Mouse (Mus musculus) left cerebral cortex, postnatal 36 days (tissue): ENCODE results near the gene Slc22a12. TPM values are rescaled to one million over a fixed set of nuclear protein-coding genes. Genes with fewer than 3 reads are reported as not detected.
A peak's percentile ranks its signal among the peaks of the same experiment; 100 is the strongest.

Source experiments
- DNase-seq, 2 experiments: peaks; one replicate each; pipeline ENCODE4 v3.0.0; 2021 to 2022; ENCODE audit warnings: low spot score in 2 of 2, mixed read lengths in 1 of 2
- intact Hi-C: fragments of 180-260 bp; cut with DNase I; formaldehyde crosslinking; loops from one replicate; pipeline ENCODE4 v1.15.1; 2025
- total RNA-seq, 2 experiments: library from RNA; stranded (reverse); gene quantifications; 2 replicates each; pipeline ENCODE4 v1.2.3; 2021

Gene Slc22a12
- total RNA-seq, 2 experiments from 2014 or later: 0.25 to 0.50 TPM

DNA sequence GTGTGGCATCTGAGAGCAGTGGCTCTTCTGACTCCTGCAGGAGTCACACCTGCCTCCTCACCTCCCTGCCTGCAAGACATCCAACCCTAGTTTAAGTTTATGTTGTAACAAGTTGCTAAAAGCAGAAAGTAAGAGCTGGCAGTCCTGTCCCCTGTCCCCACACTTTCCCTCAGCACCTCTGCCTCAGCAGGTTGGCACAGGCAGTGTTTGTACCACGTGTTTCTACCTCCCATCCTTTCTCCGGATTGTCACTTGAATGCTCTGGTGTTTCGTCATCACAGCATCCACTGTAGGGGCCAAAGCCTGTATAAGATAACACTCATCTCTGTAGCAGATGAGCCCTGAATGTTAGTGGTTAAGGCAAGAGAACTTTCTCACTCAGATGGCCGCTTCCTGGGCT is 17.8 kb downstream of the Slc22a12 start:
- intact Hi-C loops: no loop called here
- DNase-seq: no peak

DNA sequence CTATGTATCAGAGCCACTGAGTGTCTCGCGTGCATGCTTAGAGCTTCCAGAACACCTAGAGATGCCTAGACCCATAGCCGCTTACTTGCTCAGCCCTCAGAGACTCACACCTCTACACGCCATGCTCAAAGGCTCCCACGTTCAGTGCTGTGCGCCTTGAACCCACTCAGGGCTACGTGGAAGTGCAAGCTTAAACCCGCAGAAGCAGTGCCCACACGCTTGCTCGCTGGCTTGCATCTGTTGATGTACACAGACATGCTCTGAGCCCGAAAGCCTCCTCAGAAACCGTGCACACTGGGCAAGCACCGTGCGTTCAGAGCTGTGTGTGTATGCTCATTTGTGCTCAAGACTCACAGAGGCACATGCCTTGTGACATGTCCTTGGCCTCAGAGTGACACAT is 20.5 kb downstream of the Slc22a12 start:
- no peak for DNase-seq
- intact Hi-C loops: no loop called here

DNA sequence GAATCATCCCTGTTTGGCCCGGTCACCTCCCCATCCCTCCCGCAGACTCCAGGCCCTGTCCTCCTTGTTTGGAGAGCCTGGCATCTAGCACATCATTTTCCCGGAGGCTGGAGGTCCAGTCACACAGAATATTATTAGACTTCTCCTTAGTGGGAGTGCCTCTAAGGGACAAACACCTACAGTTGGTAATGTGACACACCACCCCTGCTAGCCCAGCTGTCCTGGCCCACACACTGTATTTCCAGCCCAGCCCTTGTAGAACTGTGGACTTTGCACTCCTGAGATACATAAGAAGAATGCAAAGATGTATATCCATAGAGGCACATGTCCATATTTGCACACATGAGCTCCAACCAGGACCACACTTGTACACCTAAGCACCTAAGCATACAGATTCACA is 21.2 kb downstream of the Slc22a12 start:
- intact Hi-C loops: no loop called here
- no peak for DNase-seq

DNA sequence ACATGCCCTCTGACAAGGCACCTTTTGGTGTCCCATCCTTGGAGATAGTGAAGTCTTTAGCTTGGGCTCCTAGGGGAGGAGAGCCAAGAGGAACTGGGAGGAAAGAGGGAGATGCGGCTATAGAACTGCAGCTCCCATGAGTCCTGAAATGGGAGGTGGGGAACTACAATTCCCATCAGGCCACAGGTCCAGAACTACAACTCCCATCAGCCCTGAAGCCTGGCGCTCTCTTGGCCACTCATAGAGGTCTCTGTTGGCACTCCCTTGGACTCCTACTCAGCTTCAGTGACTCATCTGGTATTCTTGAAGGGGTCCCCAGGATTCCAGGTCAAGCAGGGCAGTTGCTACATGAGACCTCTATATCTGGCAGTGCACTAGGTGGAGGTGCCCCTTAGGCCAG is 23.3 kb downstream of the Slc22a12 start:
- DNase-seq: no peak
- intact Hi-C loops: no loop called here

GRCm38 (mm10) chr19:6518601-6519000 is 24.2 kb downstream of the Slc22a12 start:
- DNase-seq: no peak
- intact Hi-C loops: no loop called here

DNA sequence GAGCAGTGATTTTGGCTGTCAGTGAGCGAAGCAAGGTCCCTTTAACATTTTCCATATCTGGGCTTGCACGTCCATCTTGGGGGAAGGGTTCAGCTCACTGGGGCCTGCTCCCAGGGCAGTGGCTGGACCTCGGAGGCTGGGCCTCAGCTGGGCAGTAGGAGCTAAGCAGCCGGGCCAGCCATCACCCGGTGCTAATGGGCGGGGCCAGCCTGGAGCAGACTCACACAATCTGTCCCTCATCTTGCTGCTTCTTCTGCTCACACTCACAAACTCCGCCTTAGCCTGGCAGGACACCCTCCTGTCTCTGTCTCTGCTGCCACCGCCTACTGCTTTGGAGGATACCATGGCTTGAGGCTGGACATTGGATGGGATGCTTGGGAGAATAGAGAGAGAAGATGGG is 26.7 kb downstream of the Slc22a12 start:
- DNase-seq: no peak
- intact Hi-C loops: no loop called here

- intact Hi-C loops: no loop called here
- DNase-seq: no peak
These were observed 27.4 kb downstream of the Slc22a12 start for GRCm38 (mm10) chr19:6515448-6515847.

GRCm38 (mm10) chr19:6514940-6515339 is 27.9 kb downstream of the Slc22a12 start:
- intact Hi-C loops: no loop called here
- DNase-seq: no peak

DNA sequence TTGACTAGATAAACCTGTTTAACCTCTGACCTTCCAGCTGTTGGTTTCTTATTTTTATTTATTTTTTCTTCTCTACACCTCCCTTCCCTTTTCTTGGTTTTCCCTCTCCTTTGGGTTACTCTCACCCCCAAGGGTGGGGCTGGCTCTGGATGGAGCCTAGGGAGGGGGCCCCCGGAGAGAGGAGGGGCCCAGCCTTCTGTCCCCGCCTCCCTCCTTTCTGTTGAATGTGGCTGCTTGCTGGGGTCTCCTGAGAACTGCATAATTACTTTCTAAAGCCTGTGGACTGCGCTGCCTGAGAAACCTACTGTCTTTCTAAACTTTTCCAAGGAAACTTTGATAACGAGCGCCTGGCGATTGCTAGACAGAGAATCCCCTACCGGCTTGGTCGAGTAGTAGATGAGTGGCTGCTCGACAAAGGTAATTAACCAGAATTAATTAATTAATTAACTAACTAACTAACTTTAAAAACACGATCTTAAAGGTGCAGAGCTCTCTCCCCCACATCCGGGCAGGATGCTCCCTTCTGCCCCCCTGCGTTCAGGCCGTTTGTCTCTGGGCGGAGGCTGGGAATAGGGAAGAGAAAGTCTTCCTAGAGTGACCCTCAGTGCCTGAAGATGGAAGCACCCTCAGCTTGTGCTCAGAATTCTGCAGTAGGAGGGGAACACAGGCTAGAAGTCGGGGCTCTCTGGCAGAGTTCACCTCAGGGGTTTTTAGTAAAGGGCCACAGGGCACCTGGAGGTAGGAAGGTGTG is 29.3 kb downstream of the Slc22a12 start:
- intact Hi-C loops: no loop called here
- DNase-seq: no peak

DNA sequence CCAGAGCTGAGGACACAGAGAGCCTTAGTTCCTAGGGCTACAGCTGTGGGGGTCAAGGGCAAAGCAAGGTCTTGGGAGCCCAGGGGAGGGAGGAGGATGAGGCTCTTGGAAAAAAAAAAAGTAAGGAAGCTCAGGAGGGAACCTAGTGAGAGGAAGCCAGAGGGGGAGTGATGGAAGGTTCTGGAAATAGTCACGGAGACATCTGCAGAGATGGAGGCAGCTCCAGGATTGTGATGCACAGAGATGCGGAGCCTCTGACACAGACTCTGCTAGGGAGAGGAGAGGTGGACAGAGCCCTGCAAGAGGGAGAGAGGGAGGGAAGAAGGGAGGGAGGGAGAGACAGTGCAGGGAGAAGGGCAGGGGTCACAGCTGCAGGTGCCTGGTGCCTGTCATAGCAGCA is 32.3 kb downstream of the Slc22a12 start:
- DNase-seq: no peak

GRCm38 (mm10) chr19:6509881-6510280 is 33.0 kb downstream of the Slc22a12 start:
- DNase-seq: no peak

More for the DNA sequence above, 32.3 kb downstream of the Slc22a12 start:
- intact Hi-C loops: no loop called here

GRCm38 (mm10) chr19:6507393-6507792 is 35.4 kb downstream of the Slc22a12 start:
- peak; percentile 59 to 80 for DNase-seq
- intact Hi-C loops: no loop called here

More at GRCm38 (mm10) chr19:6509881-6510280, 33.0 kb downstream of the Slc22a12 start:
- intact Hi-C loops: no loop called here

GRCm38 (mm10) chr19:6504656-6505045 is 38.2 kb downstream of the Slc22a12 start:
- no peak for DNase-seq
- intact Hi-C loops: loop anchor here (5.0 kb wide), 1 partner anchor 338 kb away; the partner anchor contains the start of gene Rps6ka4

- intact Hi-C loops: loop anchor here (5.0 kb wide), 1 partner anchor 338 kb away; the partner anchor contains the start of gene Rps6ka4
- DNase-seq: peak; percentile 77 to 82
These were observed 38.7 kb downstream of the Slc22a12 start for GRCm38 (mm10) chr19:6503926-6504655.

- intact Hi-C loops: loop anchor here (5.0 kb wide), 1 partner anchor 340 kb away; the partner anchor contains the start of gene Rps6ka4
- peak; percentile 68 to 69 for DNase-seq
These were observed 40.1 kb downstream of the Slc22a12 start for GRCm38 (mm10) chr19:6502543-6503319.

- intact Hi-C loops: loop anchor here (5.0 kb wide), 1 partner anchor 340 kb away; the partner anchor contains the start of gene Rps6ka4
- DNase-seq: peak; percentile 85 to 88
These were observed 40.7 kb downstream of the Slc22a12 start for GRCm38 (mm10) chr19:6502035-6502541.

DNA sequence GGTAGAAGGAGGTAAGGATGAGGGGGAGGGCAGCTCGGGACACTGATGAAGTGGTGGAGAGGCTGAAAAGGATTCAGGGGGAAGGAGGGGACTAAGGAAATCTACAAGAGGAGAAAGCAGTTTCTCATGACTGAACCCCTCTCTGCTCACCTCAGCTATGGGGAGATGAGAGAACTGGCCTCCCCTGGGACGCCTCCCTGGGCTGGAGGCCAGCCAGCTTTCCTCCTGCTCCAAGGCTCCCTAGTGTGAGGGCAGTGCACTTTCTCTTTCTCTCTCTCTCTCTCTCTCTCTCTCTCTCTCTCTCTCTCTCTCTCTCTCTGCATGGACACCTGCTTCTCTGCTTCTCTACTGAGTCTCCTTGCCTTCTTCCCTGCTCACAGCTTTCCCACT is 42.2 kb downstream of the Slc22a12 start:
- intact Hi-C loops: loop anchor here (5.0 kb wide), 1 partner anchor 342 kb away; the partner anchor contains the start of gene Rps6ka4
- DNase-seq: no peak

DNA sequence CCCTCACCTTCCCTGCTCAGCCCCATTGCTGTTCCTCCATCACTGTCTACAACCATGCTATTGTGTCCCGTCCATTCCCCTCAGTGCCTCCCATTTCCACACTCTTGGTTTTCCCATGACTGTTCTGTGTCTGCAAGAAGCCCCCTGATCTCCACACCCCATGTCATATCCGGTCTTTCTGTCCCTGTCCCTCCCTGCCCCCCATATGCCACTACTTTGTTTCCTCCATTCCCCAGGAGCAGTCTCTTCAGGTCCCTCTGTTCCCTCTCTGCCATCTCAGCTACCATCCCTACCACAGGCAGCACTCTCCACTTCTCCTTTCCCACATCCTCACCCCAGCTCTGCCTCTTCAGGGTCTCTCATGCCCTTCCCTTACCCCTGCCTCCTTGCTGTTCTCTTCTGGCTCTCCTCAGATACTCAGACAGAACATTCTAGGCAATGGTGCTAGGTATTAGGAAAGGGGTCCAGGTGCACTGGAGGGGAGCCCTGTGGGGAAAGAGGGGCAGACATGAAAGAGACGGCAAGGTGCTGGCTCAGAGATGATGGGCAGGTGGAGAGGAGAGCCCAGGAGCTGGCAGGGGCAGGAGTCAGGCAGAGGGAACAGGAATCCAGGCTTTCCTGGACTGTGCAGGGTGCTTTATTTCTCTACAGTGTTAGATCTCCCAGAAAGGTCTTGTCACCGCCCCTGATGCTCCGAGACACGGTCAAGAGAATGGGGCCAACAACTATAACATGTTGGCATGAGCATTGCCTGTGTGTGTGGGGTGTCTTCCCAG is 42.8 kb downstream of the Slc22a12 start:
- intact Hi-C loops: loop anchor here (5.0 to 10.0 kb wide), 3 partner anchors 32 to 435 kb away; partner anchors contain the start of genes Kcnk4 and Rps6ka4
- DNase-seq: no peak
